Mouse (Mus musculus): ENCODE results near the gene Gfod2. TPM values are rescaled to one million over a fixed set of nuclear protein-coding genes. Genes with fewer than 3 reads are reported as not detected.

Gfod2 gene
- polyA plus RNA-seq, 1 experiment: not detected

- H3K4me3 ChIP-seq (ENCODE audit: insufficient read depth, low read depth, low read length): no peak overlapping the region
- 77% methylated on average over 14 of the region's 14 CpGs for WGBS
- peaks cover 9% of the 10 kb centered on the region for H3K4me1 ChIP-seq (ENCODE audit: control insufficient read depth, insufficient read depth, low read length)
- H3K27ac ChIP-seq (ENCODE audit: insufficient read depth, low read depth, low read length): no peak overlapping the region
- TF ChIP-seq CTCF (IDR thresholded peaks at IDR 0.05; ENCODE audit: insufficient read depth, low read depth, low read length): no peak
- TF ChIP-seq POLR2A (IDR thresholded peaks at IDR 0.05; ENCODE audit: insufficient read depth, low read depth, low read length): no peak
These were observed 49.1 kb downstream of the Gfod2 start for GRCm38 (mm10) chr8:105709317-105709716.

GRCm38 (mm10) chr8:105708675-105709074 lies 49.8 kb downstream of the Gfod2 start:
- WGBS: 96% methylated on average over 8 of the region's 8 CpGs
- Histone ChIP-seq H3K27ac (ENCODE audit: insufficient read depth, low read depth, low read length) (no peak overlapping the region), H3K4me1 (ENCODE audit: control insufficient read depth, insufficient read depth, low read length) (peaks cover 9% of the 10 kb centered on the region), H3K4me3 (ENCODE audit: insufficient read depth, low read depth, low read length) (no peak overlapping the region)
- TF ChIP-seq POLR2A (IDR thresholded peaks at IDR 0.05; ENCODE audit: insufficient read depth, low read depth, low read length) (no peak), CTCF (IDR thresholded peaks at IDR 0.05; ENCODE audit: insufficient read depth, low read depth, low read length) (no peak)

GRCm38 (mm10) chr8:105707498-105708403 lies 50.7 kb downstream of the Gfod2 start, which contains the start of the genes 4933405L10Rik and Enkd1:
4933405L10Rik (plus strand) TSS chr8:105707655.
Enkd1 (minus strand) TSS chr8:105708210.
- WGBS: 1% methylated on average over 55 of the region's 55 CpGs
- H3K27ac ChIP-seq (ENCODE audit: insufficient read depth, low read depth, low read length): no peak within 1 kb of the TSS
- TF ChIP-seq CTCF (IDR thresholded peaks at IDR 0.05; ENCODE audit: insufficient read depth, low read depth, low read length) (no peak), POLR2A (IDR thresholded peaks at IDR 0.05; ENCODE audit: insufficient read depth, low read depth, low read length) (no peak)

GRCm38 (mm10) chr8:105706426-105706825 lies 52.0 kb downstream of the Gfod2 start:
- 72% methylated on average over 12 of the region's 12 CpGs for WGBS
- TF ChIP-seq CTCF (IDR thresholded peaks at IDR 0.05; ENCODE audit: insufficient read depth, low read depth, low read length): no peak
- no peak for TF ChIP-seq POLR2A (IDR thresholded peaks at IDR 0.05; ENCODE audit: insufficient read depth, low read depth, low read length)

More at GRCm38 (mm10) chr8:105707498-105708403, 50.7 kb downstream of the Gfod2 start, which contains the start of the genes 4933405L10Rik and Enkd1:
- Histone ChIP-seq H3K4me1 (ENCODE audit: control insufficient read depth, insufficient read depth, low read length) (peaks cover 13% of the 10 kb centered on the region), H3K4me3 (ENCODE audit: insufficient read depth, low read depth, low read length) (peak within 1 kb of the TSS; percentile 66)

GRCm38 (mm10) chr8:105704955-105705354 lies 53.5 kb downstream of the Gfod2 start:
- no peak overlapping the region for H3K4me3 ChIP-seq (ENCODE audit: insufficient read depth, low read depth, low read length)
- peaks cover 28% of the 10 kb centered on the region for H3K4me1 ChIP-seq (ENCODE audit: control insufficient read depth, insufficient read depth, low read length)
- WGBS: 88% methylated on average over 6 of the region's 6 CpGs
- H3K27ac ChIP-seq (ENCODE audit: insufficient read depth, low read depth, low read length): no peak overlapping the region
- no peak for TF ChIP-seq CTCF (IDR thresholded peaks at IDR 0.05; ENCODE audit: insufficient read depth, low read depth, low read length)
- TF ChIP-seq POLR2A (IDR thresholded peaks at IDR 0.05; ENCODE audit: insufficient read depth, low read depth, low read length): no peak

More at GRCm38 (mm10) chr8:105706426-105706825, 52.0 kb downstream of the Gfod2 start:
- H3K4me3 ChIP-seq (ENCODE audit: insufficient read depth, low read depth, low read length): no peak overlapping the region
- H3K27ac ChIP-seq (ENCODE audit: insufficient read depth, low read depth, low read length): no peak overlapping the region
- H3K4me1 ChIP-seq (ENCODE audit: control insufficient read depth, insufficient read depth, low read length): peaks cover 23% of the 10 kb centered on the region

- TF ChIP-seq POLR2A (IDR thresholded peaks at IDR 0.05; ENCODE audit: insufficient read depth, low read depth, low read length): no peak
- no peak for TF ChIP-seq CTCF (IDR thresholded peaks at IDR 0.05; ENCODE audit: insufficient read depth, low read depth, low read length)
- Histone ChIP-seq H3K4me3 (ENCODE audit: insufficient read depth, low read depth, low read length) (no peak overlapping the region), H3K27ac (ENCODE audit: insufficient read depth, low read depth, low read length) (no peak overlapping the region), H3K4me1 (ENCODE audit: control insufficient read depth, insufficient read depth, low read length) (peaks cover 33% of the 10 kb centered on the region)
- 92% methylated on average over 34 of the region's 34 CpGs for WGBS
These were observed 54.2 kb downstream of the Gfod2 start for GRCm38 (mm10) chr8:105704146-105704812.

GRCm38 (mm10) chr8:105702731-105703415 lies 55.6 kb downstream of the Gfod2 start:
- 93% methylated on average over 24 of the region's 24 CpGs for WGBS
- Histone ChIP-seq H3K27ac (ENCODE audit: insufficient read depth, low read depth, low read length) (no peak overlapping the region), H3K4me1 (ENCODE audit: control insufficient read depth, insufficient read depth, low read length) (peaks cover 29% of the 10 kb centered on the region), H3K4me3 (ENCODE audit: insufficient read depth, low read depth, low read length) (peak overlapping the region; percentile 92)
- no peak for TF ChIP-seq CTCF (IDR thresholded peaks at IDR 0.05; ENCODE audit: insufficient read depth, low read depth, low read length)
- no peak for TF ChIP-seq POLR2A (IDR thresholded peaks at IDR 0.05; ENCODE audit: insufficient read depth, low read depth, low read length)

GRCm38 (mm10) chr8:105702001-105702401 lies 56.5 kb downstream of the Gfod2 start:
- peak overlapping the region; percentile 92 for H3K4me3 ChIP-seq (ENCODE audit: insufficient read depth, low read depth, low read length)
- 27% methylated on average over 18 of the region's 18 CpGs for WGBS
- TF ChIP-seq POLR2A (IDR thresholded peaks at IDR 0.05; ENCODE audit: insufficient read depth, low read depth, low read length): no peak
- TF ChIP-seq CTCF (IDR thresholded peaks at IDR 0.05; ENCODE audit: insufficient read depth, low read depth, low read length): no peak
- peaks cover 24% of the 10 kb centered on the region for H3K4me1 ChIP-seq (ENCODE audit: control insufficient read depth, insufficient read depth, low read length)
- peak overlapping the region; percentile 50 for H3K27ac ChIP-seq (ENCODE audit: insufficient read depth, low read depth, low read length)
